Mouse (Mus musculus): ENCODE measurements around the gene Fgd2.
"Not testable (repeated sequence)": the region's sequence is repeated elsewhere in the genome, so short reads cannot be mapped to it uniquely, and the experiment has no call there.

The Fgd2 gene

DNA sequence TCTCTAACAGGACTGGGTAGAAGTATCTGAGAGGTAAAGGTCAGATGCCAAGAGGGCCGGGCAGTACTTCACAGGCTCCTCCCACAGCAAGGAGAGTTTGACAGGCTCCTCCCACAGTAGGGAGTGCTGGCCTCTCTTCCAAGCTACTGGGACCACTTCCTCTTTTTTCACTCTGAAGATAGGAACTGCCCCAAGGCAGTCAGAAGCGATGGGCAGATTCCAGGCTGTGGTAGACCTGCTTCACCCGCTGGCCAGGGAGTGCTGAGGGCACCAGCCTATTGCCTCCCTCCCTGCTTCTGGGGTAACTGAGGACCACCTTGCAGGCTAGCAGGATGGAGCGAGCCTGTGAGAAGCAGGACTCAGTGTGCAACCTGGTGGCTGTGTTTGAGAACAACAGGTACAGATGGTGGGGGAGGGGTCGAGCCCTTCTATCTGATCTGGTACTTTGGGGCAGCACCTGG lies at the start of gene Fgd2:
Gene Fgd2, plus strand, starts transcription at position 154 of the 461 bp plus-strand sequence.
- peak; percentile 38 for DNase-seq (ENCODE audit: low spot score)

DNA sequence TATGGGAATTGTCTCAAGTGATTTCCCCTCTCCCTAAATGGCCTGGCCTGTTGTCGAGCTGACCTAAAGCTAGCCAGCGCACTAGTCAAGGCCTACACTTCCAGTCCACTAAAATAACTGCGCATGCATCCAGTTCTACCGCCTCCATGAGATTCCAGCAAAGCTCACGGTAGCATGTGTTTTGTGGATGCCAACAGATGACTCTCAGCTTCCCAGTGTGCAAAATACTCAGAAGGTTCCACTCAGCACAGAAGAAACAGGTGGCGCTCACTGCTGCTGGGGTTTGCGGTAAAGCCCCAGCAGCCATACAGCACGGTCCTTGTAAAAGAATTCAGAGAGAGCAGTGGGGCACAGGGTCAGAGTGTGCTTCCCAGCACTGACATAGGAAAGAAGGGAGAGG lies 49.1 kb upstream of the Fgd2 start:
- DNase-seq (ENCODE audit: low spot score): no peak

DNA sequence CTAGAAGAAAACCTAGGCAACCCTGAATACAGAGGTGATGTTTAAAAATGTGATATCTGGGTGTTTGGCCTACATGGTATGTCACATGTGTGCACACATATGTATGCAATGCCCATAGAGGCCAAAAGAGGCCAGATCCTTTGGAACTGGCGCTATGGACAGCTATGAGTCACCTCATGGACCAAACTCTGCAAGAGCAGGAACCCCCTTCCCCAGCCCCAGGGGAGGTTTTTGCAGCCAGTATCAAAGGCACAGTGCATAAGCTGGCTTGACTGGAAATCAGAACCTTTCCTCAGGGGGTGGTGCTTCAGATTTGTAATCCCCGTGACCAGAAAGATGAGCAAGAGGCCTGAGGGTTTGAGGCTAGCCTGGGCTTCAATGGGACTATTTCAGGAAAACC lies 48.6 kb upstream of the Fgd2 start:
- DNase-seq (ENCODE audit: low spot score): no peak

DNA sequence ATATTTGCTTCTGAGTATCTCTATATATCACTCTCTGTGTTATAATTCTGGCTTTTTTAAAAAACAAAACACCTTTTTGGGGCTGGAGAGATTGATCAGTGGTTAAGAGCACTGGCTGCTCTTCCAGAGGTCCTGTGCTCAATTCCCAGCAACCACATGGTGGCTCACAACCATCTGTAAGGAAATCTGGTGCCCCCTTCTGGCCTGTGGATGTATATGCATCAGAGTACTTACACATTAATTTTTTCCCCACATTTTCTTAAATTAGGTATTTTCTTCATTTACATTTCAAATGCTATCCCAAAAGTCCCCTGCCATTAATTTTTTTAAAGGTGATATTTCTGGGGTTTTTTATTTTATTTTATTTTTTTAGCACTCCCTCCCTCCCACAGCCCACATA lies 47.4 kb upstream of the Fgd2 start:
- DNase-seq (ENCODE audit: low spot score): no peak

DNA sequence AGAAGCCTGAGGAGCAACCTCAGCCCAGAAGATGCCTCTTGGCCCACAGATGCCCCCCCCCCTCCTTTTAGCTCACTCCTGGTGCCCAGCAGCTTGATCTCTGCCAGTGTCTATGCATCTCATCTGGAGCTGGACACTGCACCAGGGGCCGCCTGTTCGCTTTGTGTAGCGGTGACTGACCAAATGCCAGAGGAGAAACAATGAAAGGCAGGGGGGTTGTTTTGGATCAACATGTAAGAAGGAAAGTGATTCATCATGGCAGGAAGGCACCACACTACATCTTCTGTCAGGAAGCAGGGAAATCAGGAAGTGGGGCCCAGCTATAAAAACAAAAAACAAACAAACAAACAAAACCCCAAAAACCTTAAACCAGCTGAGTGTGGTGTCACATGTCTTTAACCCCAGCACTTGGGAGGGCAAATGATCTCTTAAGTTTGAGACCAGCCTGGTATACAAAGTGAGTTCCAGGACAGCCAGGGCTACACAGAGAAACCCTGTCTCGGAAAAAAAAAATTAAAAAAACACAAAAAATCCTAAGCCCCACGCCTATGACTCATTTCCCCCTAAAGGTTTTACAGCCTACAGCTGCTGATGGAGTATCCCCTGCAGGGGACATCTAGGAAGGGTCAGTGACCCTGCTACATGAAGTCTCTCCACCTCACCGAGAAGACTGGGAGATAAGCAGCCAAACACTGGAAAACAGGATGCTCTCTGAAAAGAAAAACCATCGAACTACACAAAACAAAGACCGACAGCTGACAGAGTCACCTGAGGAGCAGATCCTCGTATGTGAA lies 44.8 kb upstream of the Fgd2 start:
- no peak for DNase-seq (ENCODE audit: low spot score)

DNA sequence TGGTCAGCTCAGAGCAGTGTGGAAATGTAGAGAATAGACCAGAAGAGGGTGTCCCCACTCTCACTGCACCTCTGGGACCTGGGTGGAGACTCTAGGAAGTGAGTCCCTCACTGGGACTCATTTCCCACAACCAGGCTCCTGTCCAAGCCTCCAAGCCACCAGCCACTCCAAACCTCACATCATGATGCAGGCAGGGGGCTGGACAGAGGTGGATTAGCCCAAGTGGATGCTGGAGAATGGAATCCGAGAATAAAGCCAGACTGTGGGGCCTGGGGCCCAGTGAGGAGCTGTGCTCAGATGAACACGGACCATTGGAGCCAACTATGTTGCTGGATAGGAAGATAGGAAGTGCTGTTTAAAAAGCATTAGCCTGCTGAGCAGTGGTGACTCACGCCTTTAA lies 43.8 kb upstream of the Fgd2 start:
- DNase-seq (ENCODE audit: low spot score): no peak

DNA sequence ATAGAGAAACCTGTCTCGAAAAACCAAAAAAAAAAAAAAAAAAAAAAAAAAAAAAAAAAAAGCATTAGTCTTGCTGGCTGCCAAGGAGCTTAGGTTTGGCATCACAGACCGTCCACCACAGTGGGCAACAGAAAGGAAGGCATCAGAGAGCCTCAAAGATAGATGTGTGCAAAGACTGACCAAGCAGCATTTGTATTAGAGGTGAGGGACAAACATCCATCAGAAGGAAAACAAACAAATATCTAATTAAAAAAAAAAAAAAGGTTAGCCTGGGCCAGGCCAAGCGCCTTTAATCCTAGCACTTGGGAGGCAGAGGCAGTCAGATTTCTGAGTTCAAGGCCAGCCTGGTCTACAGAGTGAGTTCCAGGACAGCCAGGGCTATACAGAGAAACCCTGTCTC lies 43.3 kb upstream of the Fgd2 start, which contains the start of gene Pi16:
Gene Pi16, plus strand, starts transcription at position 301 of the 400 bp plus-strand sequence.
- not testable (repeated sequence) for DNase-seq (ENCODE audit: low spot score)

DNA sequence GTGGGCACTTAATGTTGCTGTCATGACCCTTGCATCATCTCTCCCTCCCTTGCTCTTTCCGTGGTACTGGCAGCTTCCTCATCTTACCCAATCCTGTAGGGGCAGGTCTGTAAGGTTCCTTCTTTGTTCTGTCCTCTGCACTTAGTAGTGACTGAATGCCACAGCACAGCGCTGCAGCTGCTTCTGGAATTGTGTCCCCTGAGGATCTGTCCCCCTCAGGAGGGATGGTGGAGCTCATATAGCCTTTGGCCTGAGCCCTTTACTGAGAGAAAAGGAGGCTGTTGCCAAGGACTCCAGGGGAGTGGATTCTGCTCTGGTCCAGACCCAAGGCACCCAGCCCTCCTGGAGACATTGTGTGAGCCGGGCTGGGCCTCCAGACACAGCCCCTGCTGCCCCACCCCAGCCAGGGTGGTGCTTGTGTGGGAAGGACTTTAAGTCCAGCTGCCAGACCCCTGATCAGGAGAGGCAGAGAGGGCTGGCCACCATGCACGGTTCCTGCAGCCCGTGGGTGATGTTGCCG lies 41.9 kb upstream of the Fgd2 start:
- DNase-seq (ENCODE audit: low spot score): no peak

DNA sequence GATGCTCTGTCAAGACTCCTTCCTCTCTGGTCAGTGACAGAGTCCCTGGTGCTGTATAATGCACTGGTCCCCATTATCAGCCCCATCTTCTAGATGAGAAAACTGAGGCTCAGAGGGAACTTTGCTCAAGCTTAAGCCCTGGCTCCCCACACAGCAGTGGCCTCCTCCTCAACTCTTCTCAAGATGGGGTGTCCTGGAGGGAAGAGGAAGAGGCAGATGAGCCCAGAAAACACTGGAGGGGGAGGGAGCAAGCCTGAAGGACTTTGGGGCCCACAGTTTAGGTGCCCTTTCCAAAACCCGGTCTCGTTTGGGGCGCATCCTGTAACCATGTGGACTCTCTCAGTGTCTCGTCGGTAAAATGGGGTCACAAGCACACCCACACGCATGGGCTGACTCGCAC lies 41.2 kb upstream of the Fgd2 start:
- no peak for DNase-seq (ENCODE audit: low spot score)

DNA sequence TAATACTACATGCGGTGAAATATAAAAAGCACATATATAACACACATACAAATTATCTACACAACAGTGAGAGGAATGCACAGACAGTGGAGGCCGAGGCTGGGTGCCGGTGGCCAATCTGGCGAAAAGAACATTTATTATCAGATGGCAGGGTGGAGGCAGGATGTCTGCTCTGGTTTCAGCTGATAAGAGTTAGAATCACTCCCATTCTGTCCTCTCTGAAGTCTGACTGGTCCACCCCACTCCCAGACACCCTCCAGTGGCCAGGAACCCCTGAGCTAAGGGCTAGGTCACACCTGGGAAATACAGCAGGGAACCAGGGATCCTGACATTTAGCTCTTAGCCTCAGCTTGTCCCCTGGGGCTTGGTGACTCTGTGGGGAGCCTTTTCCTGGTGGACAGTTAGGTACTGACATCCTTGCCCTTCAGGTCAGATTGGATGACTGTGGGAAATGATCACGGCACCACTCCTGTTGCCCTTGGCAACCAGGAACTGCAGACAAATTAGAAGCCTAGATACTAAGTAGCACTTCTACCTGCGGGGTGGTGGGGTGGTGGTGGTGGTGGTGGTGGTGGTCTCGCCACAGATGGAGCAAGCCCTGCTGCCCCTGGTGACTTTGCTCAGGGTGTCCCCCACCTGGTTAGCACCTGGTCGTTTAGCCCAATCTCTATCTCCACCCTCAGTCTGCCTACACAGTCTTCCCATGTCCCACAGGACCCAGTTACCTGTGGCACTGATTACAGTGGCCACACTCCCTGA lies 40.7 kb upstream of the Fgd2 start:
- DNase-seq (ENCODE audit: low spot score): no peak

DNA sequence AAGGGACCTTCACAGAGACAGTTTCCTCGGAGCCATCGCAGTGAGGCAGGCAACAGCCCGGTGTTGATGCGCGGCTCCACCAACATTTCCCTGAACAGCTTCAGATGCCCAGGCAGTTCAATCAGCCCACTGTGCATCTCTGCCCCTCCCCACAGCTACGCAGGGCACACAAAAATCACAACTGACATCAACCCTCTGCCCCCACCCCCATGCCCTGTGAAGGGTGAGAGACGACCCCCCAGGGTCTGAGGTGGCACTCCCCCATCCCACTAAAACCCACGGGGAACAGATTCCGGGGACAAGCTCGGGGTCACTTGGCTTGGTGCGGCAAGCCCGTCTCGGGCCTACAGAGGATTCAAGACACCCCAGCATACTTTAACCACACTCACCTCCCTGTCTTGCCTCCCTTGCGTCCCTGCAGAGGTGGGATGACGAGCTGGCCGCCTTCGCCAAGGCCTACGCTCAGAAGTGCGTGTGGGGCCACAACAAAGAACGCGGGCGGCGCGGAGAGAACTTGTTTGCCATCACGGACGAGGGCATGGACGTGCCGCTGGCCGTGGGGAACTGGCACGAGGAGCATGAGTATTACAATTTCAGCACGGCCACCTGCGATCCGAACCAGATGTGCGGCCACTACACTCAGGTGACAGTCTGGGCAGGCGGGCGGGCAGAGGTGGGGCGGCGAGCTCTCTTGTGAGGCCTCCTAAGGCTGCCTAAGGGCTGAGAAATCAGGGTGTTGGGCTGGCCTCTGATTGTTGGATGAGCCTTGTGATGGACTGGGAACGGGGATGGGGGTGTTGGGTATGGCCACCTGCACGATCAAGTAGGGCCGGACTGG lies 38.7 kb upstream of the Fgd2 start:
- no peak for DNase-seq (ENCODE audit: low spot score)

DNA sequence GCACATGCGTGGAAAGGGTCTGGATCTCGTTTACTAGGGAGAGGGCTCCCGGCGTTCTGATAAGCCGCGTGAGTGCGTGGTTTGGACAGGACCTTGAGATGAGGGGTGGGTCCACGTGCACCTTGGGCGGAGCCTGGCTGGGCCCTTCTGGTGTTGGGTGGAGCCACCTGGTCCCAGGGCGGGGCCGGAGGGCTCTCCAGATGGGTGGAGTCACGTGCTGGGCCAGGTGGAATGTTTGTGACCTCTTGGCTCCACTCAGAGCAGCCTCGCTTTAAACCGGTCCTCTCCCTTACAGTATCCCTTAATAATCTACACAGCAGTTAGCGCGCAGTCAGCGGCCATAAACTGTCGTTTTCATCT lies 38.1 kb upstream of the Fgd2 start:
- DNase-seq (ENCODE audit: low spot score): peak; percentile 62

DNA sequence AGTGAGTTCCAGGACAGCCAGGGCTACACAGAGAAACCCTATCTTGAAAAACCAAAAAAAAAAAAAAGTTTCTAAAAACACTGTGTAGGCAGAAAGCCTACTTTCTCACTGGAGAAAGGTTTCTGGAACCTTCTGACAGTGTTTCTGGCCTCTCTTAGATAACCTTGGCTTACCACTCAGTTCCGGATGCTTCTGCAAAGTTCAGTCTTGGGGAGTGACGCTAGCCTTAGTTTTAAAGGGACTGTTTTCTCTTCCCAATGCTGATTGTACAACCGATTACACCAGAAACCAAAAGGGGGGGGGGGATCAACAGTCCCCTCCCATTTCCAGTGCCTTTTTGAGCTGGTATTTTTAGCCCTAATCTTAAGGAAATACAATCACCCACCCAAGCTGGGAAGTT lies 37.1 kb upstream of the Fgd2 start:
- no peak for DNase-seq (ENCODE audit: low spot score)

DNA sequence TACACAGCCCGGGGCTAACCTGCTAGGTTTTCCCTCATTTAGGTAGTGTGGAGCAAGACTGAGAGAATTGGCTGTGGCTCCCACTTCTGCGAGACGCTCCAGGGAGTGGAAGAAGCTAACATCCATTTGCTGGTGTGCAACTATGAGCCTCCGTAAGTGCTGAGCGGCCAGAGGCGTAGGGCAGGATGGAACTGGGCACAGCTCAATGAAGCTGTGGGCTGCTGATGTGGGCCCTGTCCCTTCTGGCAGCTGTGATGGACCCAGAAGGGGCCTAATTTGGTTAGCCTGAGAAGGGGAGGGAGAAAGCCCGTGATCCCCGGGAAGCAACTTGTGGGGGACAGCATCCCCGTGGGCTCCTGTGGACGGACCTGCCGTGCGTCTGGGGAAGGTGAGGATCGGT lies 34.9 kb upstream of the Fgd2 start:
- no peak for DNase-seq (ENCODE audit: low spot score)

DNA sequence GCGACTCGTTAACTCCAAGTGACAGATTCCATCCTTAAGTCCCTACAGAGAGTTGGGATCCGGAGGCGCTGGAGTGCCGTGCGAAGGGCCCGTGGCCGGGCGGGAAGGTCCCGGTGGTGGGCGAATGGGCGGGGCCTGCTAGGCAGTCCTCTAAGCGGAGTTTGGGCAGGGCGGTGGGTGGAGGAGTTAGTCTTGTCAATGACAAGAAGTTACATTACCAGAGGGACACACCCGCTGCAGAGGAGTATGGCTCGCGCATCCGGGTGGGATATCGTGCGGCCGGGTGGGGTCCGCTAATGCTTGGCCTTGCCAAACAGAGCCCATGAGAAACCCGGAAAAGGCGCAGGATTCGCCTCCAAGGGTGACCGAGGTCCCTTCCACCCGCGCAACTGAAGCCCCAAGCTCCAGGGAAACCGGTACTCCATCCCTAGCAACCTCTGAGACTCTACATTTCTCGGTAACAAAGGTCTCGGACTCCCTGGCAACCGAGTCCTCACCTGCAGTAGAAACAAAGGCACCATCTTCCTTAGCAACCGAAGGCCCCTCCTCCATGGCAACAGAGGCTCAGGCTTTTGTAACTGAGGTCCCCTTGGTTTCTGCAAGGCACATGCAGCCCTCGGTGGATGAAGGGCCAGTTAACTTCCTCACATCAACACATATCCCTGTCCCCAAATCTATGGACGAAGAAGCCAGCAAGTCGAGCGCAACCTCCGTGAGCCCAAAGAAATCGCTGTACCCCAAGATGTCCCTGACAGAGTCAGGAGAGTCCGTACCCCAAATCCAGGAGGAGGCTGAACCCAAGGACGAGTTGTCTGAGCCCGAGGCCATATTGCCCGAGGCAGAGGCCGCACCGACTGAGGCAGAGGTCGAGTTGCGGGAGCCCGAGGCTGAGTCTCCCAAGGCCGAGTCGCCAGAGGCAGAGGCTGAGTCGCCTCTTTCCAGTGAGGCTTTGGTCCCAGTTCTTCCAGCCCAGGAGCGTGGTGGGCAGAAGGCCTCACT lies 33.9 kb upstream of the Fgd2 start:
- peak; percentile 72 for DNase-seq (ENCODE audit: low spot score)

DNA sequence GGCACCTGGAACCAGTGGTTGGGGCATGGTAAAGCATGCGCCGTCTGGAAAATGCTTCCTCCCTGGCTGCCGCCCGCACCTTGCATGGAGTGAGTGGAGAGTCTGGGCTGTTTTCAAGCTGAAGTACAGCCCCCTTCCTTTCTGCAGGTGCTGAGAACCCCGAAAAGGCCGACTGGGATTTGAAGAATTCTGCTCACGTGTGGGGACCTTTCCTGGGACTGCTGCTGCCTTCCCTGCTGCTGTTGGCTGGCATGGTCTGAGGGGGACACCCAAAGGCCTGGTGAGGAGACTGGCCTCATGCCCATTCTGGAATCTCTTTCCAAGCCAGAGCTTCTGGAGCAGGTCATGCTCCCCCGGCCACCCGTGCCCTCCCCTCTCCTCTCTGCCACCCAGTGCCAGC lies 33.0 kb upstream of the Fgd2 start:
- no peak for DNase-seq (ENCODE audit: low spot score)

DNA sequence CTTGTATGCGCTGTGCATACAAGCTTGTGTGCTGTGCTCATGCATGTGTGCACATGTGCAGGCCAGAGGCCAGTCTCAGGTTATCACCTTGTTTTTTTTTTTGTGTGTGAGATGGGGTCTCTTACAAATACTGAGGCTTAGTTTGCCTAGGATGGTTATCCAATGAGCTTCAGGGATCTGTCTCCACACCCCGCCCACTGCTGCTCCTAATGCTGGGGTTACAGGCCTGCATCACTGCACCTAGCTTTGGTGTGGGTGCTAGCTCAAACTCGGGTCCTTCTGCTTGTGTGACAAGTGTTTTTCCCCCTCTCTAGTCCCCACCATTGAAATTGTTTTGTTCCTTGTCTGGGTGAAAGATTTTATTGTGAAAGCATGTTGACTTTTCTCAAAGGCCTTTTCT lies 30.5 kb upstream of the Fgd2 start:
- DNase-seq (ENCODE audit: low spot score): no peak

DNA sequence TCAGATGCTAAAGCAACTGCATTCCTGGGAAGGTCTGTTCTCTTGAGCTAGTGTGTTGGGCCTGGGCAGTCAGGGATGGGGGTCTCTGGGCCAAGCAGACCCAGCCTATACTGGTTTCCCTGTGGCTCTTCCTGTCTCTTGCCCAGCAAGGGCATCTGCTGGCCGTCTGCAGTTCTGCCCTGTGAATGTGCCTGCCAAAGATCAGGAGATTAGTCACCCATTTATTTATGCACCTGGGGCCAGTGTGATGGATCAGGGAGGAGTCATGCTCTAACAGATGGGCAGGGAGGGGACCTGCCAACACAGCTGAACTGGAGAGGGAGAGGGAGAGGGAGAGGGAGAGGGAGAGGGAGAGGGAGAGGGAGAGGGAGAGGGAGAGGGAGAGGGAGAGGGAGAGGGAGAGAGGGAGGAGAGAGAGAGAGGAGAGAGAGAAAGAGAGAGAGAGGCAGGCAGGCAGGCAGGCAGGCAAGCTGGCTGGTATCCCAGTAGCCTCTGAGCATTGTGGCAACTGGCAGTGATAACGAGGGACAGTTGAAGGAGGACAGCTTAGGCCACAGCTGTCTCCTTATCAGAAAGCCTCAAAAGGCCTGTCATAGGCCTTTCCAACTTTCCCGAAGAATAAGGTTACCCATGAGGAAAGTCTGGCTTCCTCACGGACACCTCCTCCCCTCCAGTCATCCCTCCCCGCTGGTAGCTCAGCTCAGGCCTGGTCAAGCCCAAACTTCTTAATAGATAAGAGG lies 29.9 kb upstream of the Fgd2 start:
- no peak for DNase-seq (ENCODE audit: low spot score)

DNA sequence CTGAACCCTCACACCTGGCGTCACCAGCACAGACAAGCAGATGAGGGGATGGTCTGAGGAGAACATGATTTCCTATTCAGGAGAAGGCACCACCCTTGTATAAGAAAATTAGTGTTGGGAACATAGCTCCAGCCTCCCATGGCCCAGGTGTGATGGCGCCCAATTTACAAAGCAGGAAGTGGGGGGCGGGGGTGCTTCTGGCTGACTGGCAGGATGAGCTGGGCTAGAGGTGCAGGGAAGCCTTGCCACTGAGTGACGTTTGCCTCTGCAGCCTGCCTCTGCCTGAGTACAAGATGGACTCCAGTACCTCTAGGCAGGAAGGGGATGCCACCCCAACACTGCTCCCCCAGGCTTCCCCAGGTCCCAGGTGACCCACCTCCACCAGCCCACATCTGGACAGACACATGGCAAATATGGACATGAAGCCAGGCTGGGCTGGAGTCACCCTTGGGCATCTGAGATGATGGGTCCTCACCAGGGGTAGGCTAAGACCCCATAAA lies 28.5 kb upstream of the Fgd2 start:
- no peak for DNase-seq (ENCODE audit: low spot score)
